Mouse (Mus musculus): ENCODE results near the gene Mrpl40. TPM values are rescaled to one million over a fixed set of nuclear protein-coding genes. Genes with fewer than 3 reads are reported as not detected.

Gene Mrpl40
- total RNA-seq (2023), result 46.6 TPM

GRCm38 (mm10) chr16:18876442-18877308 lies at the start of gene Mrpl40, which contains the start of gene Hira:
Gene Mrpl40, minus strand, starts transcription at chr16:18876862.
Gene Hira, plus strand, starts transcription at chr16:18877037.

GRCm38 (mm10) chr16:18836468-18837208 lies 40.0 kb downstream of the Mrpl40 start, which contains the start of the genes 2510002D24Rik and Gm28539:
Gene 2510002D24Rik, plus strand, starts transcription at chr16:18836578.
Gene Gm28539, plus strand, starts transcription at chr16:18836584.

Other genes starting within 250 kb of the Mrpl40 start
- not detected for gene Sept5, start 246.9 kb downstream of the Mrpl40 start, total RNA-seq (2023)
- gene Cldn5, start 100.0 kb downstream of the Mrpl40 start, total RNA-seq (2023), result 0.41 TPM
- gene Ufd1, start 65.1 kb downstream of the Mrpl40 start, total RNA-seq (2023), result 112 TPM
- gene Cdc45, start 64.9 kb downstream of the Mrpl40 start, total RNA-seq (2023), result 5.3 TPM
- gene 2510002D24Rik, start 40.3 kb downstream of the Mrpl40 start, total RNA-seq (2023), result 58.7 TPM
- gene Gm28539, start 40.3 kb downstream of the Mrpl40 start, total RNA-seq (2023), result 4.7 TPM
- gene Hira, start 175 bp upstream of the Mrpl40 start, total RNA-seq (2023), result 81.7 TPM

Data from CD4-positive naive resting alpha-beta T cell, adult 57 days (primary cell).